Mouse (Mus musculus) CH12.LX (cell line): ENCODE measurements around the gene Aplp2. TPM values are rescaled to one million over a fixed set of nuclear protein-coding genes. Genes with fewer than 3 reads are reported as not detected.

Experiments used
- DNase-seq: peaks from one replicate; pipeline ENCODE4 v3.0.0-alpha.2; 2013; ENCODE audit errors: extremely low read depth
- H3K27ac ChIP-seq: 2 replicates; pipeline ENCODE4 v1.5.1; 2012; ENCODE audit warnings: low read depth, mild to moderate bottlenecking, control low read depth, moderate library complexity; ENCODE audit not compliant: insufficient read depth
- H3K27me3 ChIP-seq: replicated peaks from 2 replicates; pipeline ENCODE3; 2012; ENCODE audit warnings: inconsistent platforms
- H3K36me3 ChIP-seq, 2 experiments: replicated peaks in 1 of 2; 2 replicates each; pipeline versions ENCODE3 to v1.6.1; 2012; ENCODE audit warnings: inconsistent platforms in 1 of 2, low read length in 1 of 2, mild to moderate bottlenecking in 1 of 2, mixed read lengths in 1 of 2, moderate library complexity in 1 of 2; ENCODE audit not compliant: control insufficient read depth in 1 of 2, insufficient read depth in 1 of 2
- H3K4me1 ChIP-seq, 2 experiments: 2 replicates each; pipeline ENCODE4 v1.6.1; 2012; ENCODE audit warnings: inconsistent platforms in 1 of 2, moderate library complexity in 1 of 2; ENCODE audit not compliant: insufficient read depth in 2 of 2, control insufficient read depth in 1 of 2
- H3K4me2 ChIP-seq: 2 replicates; pipeline ENCODE4 v1.6.1; 2012; ENCODE audit warnings: low read depth, mild to moderate bottlenecking, control low read depth; ENCODE audit not compliant: poor library complexity, insufficient read depth, severe bottlenecking
- H3K4me3 ChIP-seq, 3 experiments: fragments of 150-350 bp in 1 of 3; sonication (generic) in 1 of 3; replicated peaks in 1 of 3; 2 replicates each; pipeline versions ENCODE3 to v1.5.1; 2011 to 2012; ENCODE audit warnings: low read depth in 2 of 3, low read length in 2 of 3, mild to moderate bottlenecking in 2 of 3, moderate library complexity in 2 of 3, control low read depth in 1 of 3, improper control_type of control experiment in 1 of 3, inconsistent platforms in 1 of 3, mixed read lengths in 1 of 3; ENCODE audit not compliant: poor library complexity in 1 of 3
- H3K79me2 ChIP-seq: replicated peaks from 2 replicates; pipeline ENCODE4 v1.6.1; 2012; ENCODE audit warnings: mild to moderate bottlenecking, moderate library complexity; ENCODE audit not compliant: control insufficient read depth, poor library complexity, insufficient read depth, severe bottlenecking; ENCODE audit errors: extremely low read depth
- H3K9ac ChIP-seq: 2 replicates; pipeline ENCODE4 v1.6.1; 2012; ENCODE audit warnings: low read depth, mild to moderate bottlenecking, control low read depth, moderate library complexity; ENCODE audit not compliant: insufficient read depth
- H3K9me3 ChIP-seq: replicated peaks from 2 replicates; pipeline ENCODE3; 2012; ENCODE audit warnings: low read length, inconsistent platforms, mixed read lengths
- BHLHE40 ChIP-seq: IDR thresholded peaks from 2 replicates; pipeline ENCODE4 v1.6.1; 2011; ENCODE audit warnings: mild to moderate bottlenecking, low read depth, low read length, improper control_type of control experiment
- E2F4 ChIP-seq: IDR thresholded peaks from 2 replicates; pipeline ENCODE4 v1.6.1; 2011; ENCODE audit warnings: low read depth, low read length, improper control_type of control experiment; ENCODE audit not compliant: insufficient replicate concordance
- ELF1 ChIP-seq: IDR thresholded peaks from 2 replicates; pipeline ENCODE4 v1.6.1; 2014; ENCODE audit warnings: low read depth, mild to moderate bottlenecking, inconsistent platforms, low read length, improper control_type of control experiment
- EP300 ChIP-seq: IDR thresholded peaks from 2 replicates; pipeline ENCODE4 v1.6.1; 2011; ENCODE audit warnings: low read length, improper control_type of control experiment
- ETS1 ChIP-seq: conservative IDR thresholded peaks from 2 replicates; pipeline ENCODE4 v1.6.1; 2012; ENCODE audit warnings: low read depth, mild to moderate bottlenecking, inconsistent platforms, low read length, improper control_type of control experiment, moderate library complexity
- HCFC1 ChIP-seq: IDR thresholded peaks from 2 replicates; pipeline ENCODE4 v1.6.1; 2012; ENCODE audit warnings: low read depth, mild to moderate bottlenecking, inconsistent platforms, low read length, improper control_type of control experiment
- IRF4 ChIP-seq: IDR thresholded peaks from 2 replicates; pipeline ENCODE4 v1.6.1; 2014; ENCODE audit warnings: low read depth, mild to moderate bottlenecking, inconsistent platforms, low read length, improper control_type of control experiment
- JUND ChIP-seq: conservative IDR thresholded peaks from 2 replicates; pipeline ENCODE4 v1.6.1; 2011; ENCODE audit warnings: low read depth, low read length, improper control_type of control experiment
- MAFK ChIP-seq: IDR thresholded peaks from 2 replicates; pipeline ENCODE4 v1.6.1; 2011; ENCODE audit warnings: low read length, improper control_type of control experiment; ENCODE audit not compliant: insufficient replicate concordance
- MAX ChIP-seq: IDR thresholded peaks from 2 replicates; pipeline ENCODE4 v1.6.1; 2011; ENCODE audit warnings: low read length, improper control_type of control experiment
- MEF2A ChIP-seq: IDR thresholded peaks from 2 replicates; pipeline ENCODE4 v1.6.1; 2014; ENCODE audit warnings: low read depth, mild to moderate bottlenecking, inconsistent platforms, low read length, improper control_type of control experiment, borderline replicate concordance
- RAD21 ChIP-seq: IDR thresholded peaks from 2 replicates; pipeline ENCODE4 v1.6.1; 2011; ENCODE audit warnings: low read depth, mild to moderate bottlenecking, low read length, improper control_type of control experiment, moderate library complexity
- SIN3A ChIP-seq: IDR thresholded peaks from 2 replicates; pipeline ENCODE4 v1.6.1; 2012; ENCODE audit warnings: low read length, improper control_type of control experiment, inconsistent platforms
- TCF12 ChIP-seq: IDR thresholded peaks from 2 replicates; pipeline ENCODE4 v1.6.1; 2014; ENCODE audit warnings: low read depth, mild to moderate bottlenecking, inconsistent platforms, low read length, improper control_type of control experiment
- ZC3H11A ChIP-seq: IDR thresholded peaks from 2 replicates; pipeline ENCODE4 v1.6.1; 2012; ENCODE audit warnings: low read depth, mild to moderate bottlenecking, inconsistent platforms, low read length, improper control_type of control experiment
- ZMIZ1 ChIP-seq: IDR thresholded peaks from 2 replicates; pipeline ENCODE4 v1.6.1; 2012; ENCODE audit warnings: low read depth, mild to moderate bottlenecking, inconsistent platforms, low read length, improper control_type of control experiment
- dilution Hi-C: fragments of 300-500 bp; cut with MboI; formaldehyde crosslinking; loops from 2 replicates; pipeline ENCODE4 v1.14.3; 2020; ENCODE audit warnings: low sequenced_read_pairs; ENCODE audit not compliant: extremely low pct_unique_long_range_greater_than_20kb, extremely low pct_ligation_motif_present
- in situ Hi-C: fragments of 300-500 bp; cut with MboI; formaldehyde crosslinking; loops from 3 replicates; pipeline ENCODE4 v1.14.3; 2019; ENCODE audit warnings: low sequenced_read_pairs, low pct_ligation_motif_present, low pct_unique_long_range_greater_than_20kb, mixed read lengths
- polyA plus RNA-seq: library from polyadenylated mRNA; unstranded; fragments of >175 nt; gene quantifications from 2 replicates; pipeline ENCODE4 v1.2.1, GENCODE M21; 2012; ENCODE audit warnings: low read depth; ENCODE audit not compliant: insufficient read length
- total RNA-seq, 2 experiments: library from RNA; depleted of rRNA; stranded (reverse); fragments of 300-350 nt in 1 of 2; fragments of >200 nt in 1 of 2; gene quantifications; 2 replicates each; pipeline ENCODE4 v1.2.3; 2012 to 2014

Aplp2 gene
- total and polyA plus RNA-seq, 3 experiments: 30.4 to 52.7 (median 44.3) TPM

GRCm38 (mm10) chr9:31243939-31244333 is 32.3 kb upstream of the Aplp2 start:
- Histone ChIP-seq H3K9me3 (no peaks in the 10 kb centered on the region), H3K4me2 (peak overlapping the region; percentile 63; the same call in 1 of the 2 replicates), H3K9ac (no peak overlapping the region), H3K27me3 (no peaks in the 10 kb centered on the region), H3K4me3 (no peak overlapping the region), H3K36me3 (no peaks in the 10 kb centered on the region), H3K27ac (no peak overlapping the region), H3K79me2 (no peaks in the 10 kb centered on the region), H3K4me1 (peaks cover 6 to 23% of the 10 kb centered on the region in 2 experiments; a peak in 3 of 4 replicates)
- dilution Hi-C loops: no loop called here
- DNase-seq: no peak
- no peak for TF ChIP-seq EP300
- no peak for TF ChIP-seq ZC3H11A
- TF ChIP-seq IRF4: no peak
- TF ChIP-seq TCF12: no peak
- TF ChIP-seq JUND: no peak
- no peak for TF ChIP-seq MEF2A
- TF ChIP-seq HCFC1: no peak; the same call in 1 of the 2 replicates
- TF ChIP-seq RAD21: no peak
- no peak for TF ChIP-seq E2F4
- TF ChIP-seq MAFK: no peak
- in situ Hi-C loops: no loop called here

- DNase-seq: peak; percentile 80
- Histone ChIP-seq H3K27me3 (no peaks in the 10 kb centered on the region), H3K4me3 (peak overlapping the region in 1 of 3 experiments; percentile 5), H3K4me2 (peak overlapping the region; percentile 63)
- TF ChIP-seq EP300 (peak; percentile 54; the same call in 1 of the 2 replicates), BHLHE40 (peak; percentile 34; the same call in 1 of the 2 replicates), MEF2A (no peak; the same call in 1 of the 2 replicates), ZMIZ1 (no peak), ETS1 (peak; percentile 9; the same call in 1 of the 2 replicates), TCF12 (peak; percentile 9; the same call in 1 of the 2 replicates), ELF1 (peak; percentile 24; the same call in 1 of the 2 replicates), SIN3A (no peak), E2F4 (peak; percentile 32; the same call in 1 of the 2 replicates), MAX (peak; percentile 53), IRF4 (peak; percentile 64; the same call in 1 of the 2 replicates)
- TF ChIP-seq, all 38 proteins: peak for 8
- dilution Hi-C loops (no loop called here), in situ Hi-C loops (no loop called here)
- Histone ChIP-seq H3K79me2 (no peaks in the 10 kb centered on the region), H3K9me3 (no peaks in the 10 kb centered on the region), H3K36me3 (no peaks in the 10 kb centered on the region), H3K4me1 (peaks cover 6 to 23% of the 10 kb centered on the region in 2 experiments; a peak in 3 of 4 replicates), H3K9ac (peak overlapping the region; percentile 9; the same call in 1 of the 2 replicates), H3K27ac (no peak overlapping the region)
Measured at GRCm38 (mm10) chr9:31243306-31243938, 31.8 kb upstream of the Aplp2 start.
